Mouse (Mus musculus): ENCODE results near the gene Rif1.

DNA sequence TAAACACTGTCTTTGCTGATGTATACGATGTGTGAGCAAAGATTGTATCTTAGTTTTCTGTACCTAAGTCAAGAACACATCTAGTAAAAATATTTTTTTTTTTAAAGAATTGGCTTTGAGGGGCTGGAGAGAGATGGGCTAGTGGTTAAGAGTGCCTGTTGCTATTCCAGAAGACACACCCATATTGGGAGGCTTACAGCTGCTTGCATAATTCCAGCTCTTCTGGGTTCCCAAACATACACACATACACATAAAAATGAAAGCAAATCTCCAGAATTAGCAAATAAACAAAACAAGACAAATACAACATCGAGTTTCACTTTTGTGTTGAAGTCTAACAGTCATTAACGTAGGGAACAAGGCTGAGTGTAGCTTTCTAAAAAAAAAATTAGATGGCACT is 11.4 kb downstream of the Rif1 start:
- TF ChIP-seq GATA1 (IDR thresholded peaks at IDR 0.05; ENCODE audit: borderline replicate concordance, low read length) (no peak), FLI1 (IDR thresholded peaks at IDR 0.05; ENCODE audit: low read length) (no peak)
